Mouse (Mus musculus) liver, embryonic 14.5 days (tissue): Measurements from ENCODE around the gene Shc2. TPM values are rescaled to one million over a fixed set of nuclear protein-coding genes. Genes with fewer than 3 reads are reported as not detected.

Source experiments
- ATAC-seq: fragments of 200-750 bp; cut with Nextera tagmentation; 2 replicates; pipeline ENCODE4 v1.8.0; 2017; ENCODE audit warnings: moderate number of reproducible peaks, mild to moderate bottlenecking, moderate library complexity; ENCODE audit not compliant: insufficient read depth
- DNase-seq, 3 experiments: peaks; one replicate each; pipeline ENCODE4 v3.0.0-alpha.2; 2012 to 2013; ENCODE audit warnings: low read depth in 3 of 3, low spot score in 3 of 3
- H3K27ac ChIP-seq: fragments of 300-500 bp; sonication (generic); 2 replicates; pipeline ENCODE4 v1.5.1; 2014; ENCODE audit warnings: moderate library complexity, mild to moderate bottlenecking, control low read depth, inconsistent platforms
- H3K27me3 ChIP-seq: fragments of 300-500 bp; sonication (generic); 2 replicates; pipeline ENCODE4 v1.6.1; 2014; ENCODE audit warnings: mild to moderate bottlenecking, low read length, moderate library complexity; ENCODE audit not compliant: control insufficient read depth, insufficient read depth
- H3K36me3 ChIP-seq: fragments of 300-500 bp; sonication (generic); replicated peaks from 2 replicates; pipeline ENCODE4 v1.6.1; 2014; ENCODE audit warnings: low read depth; ENCODE audit not compliant: control insufficient read depth, insufficient read depth
- H3K4me1 ChIP-seq, 2 experiments: fragments of 200-500 bp in 1 of 2; fragments of 300-500 bp in 1 of 2; sonication (generic) in 1 of 2; replicated peaks; 2 replicates each; pipeline ENCODE4 v1.6.1; 2012 to 2014; ENCODE audit warnings: antibody characterized with exemption in 1 of 2, inconsistent platforms in 1 of 2, low read length in 1 of 2; ENCODE audit not compliant: control insufficient read depth in 2 of 2, insufficient read depth in 2 of 2
- H3K4me2 ChIP-seq: fragments of 300-500 bp; sonication (generic); 2 replicates; pipeline ENCODE4 v1.6.1; 2014; ENCODE audit warnings: low read depth, mild to moderate bottlenecking, control low read depth, moderate library complexity
- H3K4me3 ChIP-seq, 2 experiments: fragments of 200-500 bp in 1 of 2; fragments of 300-500 bp in 1 of 2; sonication (generic) in 1 of 2; 2 replicates each; pipeline ENCODE4 v1.5.1; 2012 to 2014; ENCODE audit warnings: low read depth in 2 of 2, low read length in 2 of 2, mild to moderate bottlenecking in 2 of 2, control low read depth in 1 of 2, inconsistent platforms in 1 of 2, moderate library complexity in 1 of 2; ENCODE audit not compliant: insufficient read depth in 1 of 2
- H3K9ac ChIP-seq: fragments of 300-500 bp; sonication (generic); replicated peaks from 2 replicates; pipeline ENCODE4 v1.6.1; 2014; ENCODE audit warnings: mild to moderate bottlenecking, control low read depth, moderate library complexity
- H3K9me3 ChIP-seq: fragments of 300-500 bp; sonication (generic); 2 replicates; pipeline ENCODE4 v1.6.1; 2016; ENCODE audit warnings: low read length, mixed read lengths; ENCODE audit not compliant: control insufficient read depth
- CTCF ChIP-seq: IDR thresholded peaks from 2 replicates; pipeline ENCODE4 v1.5.1; 2016; ENCODE audit warnings: antibody characterized with exemption, low read depth, control low read depth
- EP300 ChIP-seq: IDR thresholded peaks from 2 replicates; pipeline ENCODE4 v1.6.1; 2016; ENCODE audit warnings: antibody characterized with exemption, low read depth
- WGBS: fragments of 180-500 bp; shearing (Covaris S2); extraction: QIAGEN DNeasy Blood & Tissue Kit; methylation state at CpG from one replicate; pipeline ENCODE4 v1.1.7; 2014; ENCODE audit not compliant: insufficient replicate concordance; 5-methylcytosine and 5-hydroxymethylcytosine counted together
- polyA plus RNA-seq, 2 experiments: library from polyadenylated mRNA; depleted of rRNA in 1 of 2; stranded (reverse) in 1 of 2; unstranded in 1 of 2; fragments of >200 nt; fragmentation: Nextera tagmentation in 1 of 2; extraction: Ambion mirVana in 1 of 2; gene quantifications; 2 replicates each; pipeline versions ENCODE4 v1.2.1 to v1.2.3; 2012 to 2014

Shc2 gene
- polyA plus RNA-seq, 2 experiments: 0.05 to 0.17 TPM

DNA sequence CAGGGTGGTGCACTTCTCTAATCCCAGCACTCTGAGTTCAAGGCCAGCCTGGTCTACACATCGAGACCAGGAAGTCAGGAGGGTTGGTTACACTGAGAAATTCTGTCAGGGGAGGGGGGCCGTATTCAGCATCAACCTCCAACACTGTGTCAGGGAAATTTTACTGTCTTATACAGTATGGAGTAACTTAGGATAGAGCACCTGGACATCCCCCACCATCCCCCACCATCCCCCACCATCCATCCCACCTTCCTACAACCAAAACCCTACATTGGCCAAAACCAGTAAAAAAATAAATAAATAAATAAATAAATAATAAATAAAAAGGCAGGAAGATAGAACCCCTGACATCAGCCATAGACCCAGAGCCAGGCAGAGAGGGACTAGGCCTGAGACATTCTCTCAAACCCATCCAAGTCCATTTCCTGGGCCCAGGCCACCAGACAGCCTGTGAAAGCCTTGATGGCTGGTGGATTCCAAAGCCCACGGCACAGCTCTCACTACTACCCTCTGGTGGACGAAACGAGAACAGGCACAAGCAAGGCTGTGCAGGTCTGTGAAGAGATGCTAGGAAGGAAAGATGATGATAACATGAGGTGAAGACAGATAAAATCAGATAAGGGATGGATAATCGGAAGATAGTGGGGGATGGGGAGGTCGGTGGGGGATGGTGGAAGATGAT lies 11.5 kb upstream of the Shc2 start:
- no peak for ATAC-seq
- Histone ChIP-seq H3K4me3 (no peak overlapping the region), H3K4me1 (no peaks in the 10 kb centered on the region), H3K9me3 (no peaks in the 10 kb centered on the region), H3K9ac (no peak overlapping the region), H3K4me2 (no peak overlapping the region), H3K36me3 (no peaks in the 10 kb centered on the region), H3K27ac (no peak overlapping the region), H3K27me3 (no peaks in the 10 kb centered on the region)
- WGBS: 18% methylated on average over 7 of the region's 7 CpGs
- DNase-seq: peak; percentile 31 to 43 (median 36)
- TF ChIP-seq CTCF: peak; percentile 96
- TF ChIP-seq EP300: no peak

DNA sequence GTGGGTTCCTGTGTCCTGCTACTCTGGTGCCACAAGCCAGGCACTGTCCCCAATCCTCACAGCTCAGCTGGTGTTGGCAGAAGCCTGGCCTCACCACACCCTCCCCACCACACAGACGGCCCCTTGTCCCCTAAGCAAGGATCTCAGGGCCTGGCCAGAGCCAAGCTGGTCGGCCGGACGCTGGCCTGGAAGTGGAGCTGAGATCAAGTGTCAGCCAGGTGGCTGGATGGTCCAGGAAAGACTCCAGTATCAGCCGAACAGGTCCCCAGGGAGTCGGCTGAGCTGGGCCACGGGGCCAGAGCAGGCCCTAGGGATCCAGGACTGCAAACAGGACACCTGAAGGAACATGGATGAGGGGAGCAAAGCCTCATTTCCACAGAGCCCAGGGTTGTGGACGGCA lies 8.0 kb upstream of the Shc2 start, which contains the start of gene Odf3l2:
Odf3l2 (minus strand) TSS at position 28 of the 400 bp plus-strand sequence.
- no peak within 1 kb of the TSS for H3K27ac ChIP-seq
- 63% methylated on average over 8 of the region's 8 CpGs for WGBS
- ATAC-seq (no peak), DNase-seq (no peak)
- TF ChIP-seq CTCF (no peak), EP300 (no peak)
- no peaks in the 10 kb centered on the region for H3K9me3 ChIP-seq
- no peaks in the 10 kb centered on the region for H3K4me1 ChIP-seq
- no peaks in the 10 kb centered on the region for H3K36me3 ChIP-seq
- H3K4me2 ChIP-seq: no peak within 1 kb of the TSS
- H3K9ac ChIP-seq: no peak within 1 kb of the TSS
- H3K4me3 ChIP-seq: no peak within 1 kb of the TSS
- H3K27me3 ChIP-seq: no peaks in the 10 kb centered on the region

DNA sequence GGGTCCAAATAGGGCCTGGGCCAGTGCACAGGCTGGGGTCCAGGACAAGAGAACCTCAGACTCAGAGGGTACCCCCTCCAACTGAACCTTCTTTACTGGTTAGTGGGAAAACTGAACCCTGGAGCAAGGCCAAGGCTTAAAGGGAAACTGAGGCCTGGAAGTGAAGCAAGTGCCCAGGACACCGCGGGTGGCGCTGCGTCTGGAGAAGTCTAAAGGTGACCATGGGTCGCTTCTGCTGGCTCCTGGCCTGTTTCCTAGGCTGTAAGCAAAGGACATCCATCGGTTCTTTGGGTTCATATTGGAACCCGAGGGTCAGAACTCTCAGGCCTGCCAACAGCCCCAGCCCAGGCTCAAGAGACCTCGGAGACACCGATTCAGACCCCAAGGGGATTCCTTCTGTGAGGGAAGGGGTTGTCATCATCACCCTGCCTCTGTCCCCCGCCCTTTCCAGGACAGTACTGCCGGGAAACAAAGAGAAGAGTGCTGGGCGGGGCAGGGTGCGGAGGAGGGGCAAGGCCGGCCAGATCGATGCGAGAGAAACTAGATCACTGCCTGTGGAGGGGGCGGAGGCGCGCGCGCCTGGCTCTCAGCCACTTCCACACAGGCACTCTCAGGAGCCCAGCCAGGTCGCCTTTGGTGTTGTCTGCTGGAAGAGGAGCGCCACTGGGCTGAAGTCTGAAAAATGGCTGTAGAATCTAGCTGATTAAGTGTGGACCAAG lies 927 bp upstream of the Shc2 start:
- 7% methylated on average over 23 of the region's 23 CpGs for WGBS
- Histone ChIP-seq H3K27me3 (peaks cover 36% of the 10 kb centered on the region), H3K27ac (no peak overlapping the region), H3K4me3 (no peak overlapping the region), H3K9me3 (no peaks in the 10 kb centered on the region), H3K4me1 (no peaks in the 10 kb centered on the region), H3K9ac (no peak overlapping the region), H3K4me2 (no peak overlapping the region), H3K36me3 (no peaks in the 10 kb centered on the region)
- ATAC-seq (no peak), DNase-seq (no peak)
- TF ChIP-seq EP300 (no peak), CTCF (no peak)

GRCm38 (mm10) chr10:79636287-79636686 lies 1.4 kb downstream of the Shc2 start:
- no peaks in the 10 kb centered on the region for H3K4me1 ChIP-seq
- no peak overlapping the region for H3K4me2 ChIP-seq
- H3K27ac ChIP-seq: no peak overlapping the region
- H3K4me3 ChIP-seq: no peak overlapping the region
- WGBS: 69% methylated on average over 8 of the region's 8 CpGs
- ATAC-seq (no peak), DNase-seq (no peak)
- no peaks in the 10 kb centered on the region for H3K36me3 ChIP-seq
- H3K27me3 ChIP-seq: peaks cover 36% of the 10 kb centered on the region
- no peaks in the 10 kb centered on the region for H3K9me3 ChIP-seq
- no peak for TF ChIP-seq CTCF
- TF ChIP-seq EP300: no peak
- no peak overlapping the region for H3K9ac ChIP-seq

DNA sequence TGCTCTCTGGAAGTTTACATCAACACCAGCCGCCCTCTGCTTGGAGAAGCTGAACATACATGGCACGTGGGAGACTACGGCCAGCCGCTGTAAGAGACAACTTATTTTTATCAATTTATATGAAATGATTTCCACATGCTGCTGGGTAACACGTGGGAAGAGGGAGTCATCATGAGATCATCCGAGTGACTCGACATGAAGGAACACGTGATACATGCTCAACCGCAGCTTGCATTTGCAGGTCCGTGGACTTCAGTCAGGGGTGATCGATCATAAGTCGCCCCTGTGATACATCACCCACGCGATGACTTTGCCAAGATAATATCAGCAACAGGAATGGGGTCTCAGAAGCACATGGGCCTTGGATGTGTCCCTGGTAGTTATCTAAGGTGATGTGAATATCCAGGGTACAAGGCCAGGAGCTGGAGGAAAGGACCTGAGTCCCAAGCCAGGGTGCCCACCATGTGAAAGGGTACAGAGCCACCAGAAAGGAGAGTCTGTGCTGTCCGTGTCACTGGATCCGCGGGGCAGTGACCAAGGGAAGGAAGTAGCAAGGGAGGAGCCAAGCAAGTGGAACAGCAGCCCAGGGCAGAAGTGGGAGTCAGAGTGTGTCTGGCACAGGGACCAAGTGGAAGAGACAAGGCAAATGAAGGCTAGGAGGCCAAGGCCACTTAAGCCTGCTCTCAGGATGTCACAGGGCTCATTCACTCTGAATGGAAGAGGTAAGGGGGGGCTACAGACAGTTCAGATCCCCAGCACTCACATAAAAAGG lies 4.5 kb downstream of the Shc2 start:
- DNase-seq (no peak), ATAC-seq (no peak)
- H3K9me3 ChIP-seq: no peaks in the 10 kb centered on the region
- TF ChIP-seq CTCF (no peak), EP300 (no peak)
- H3K4me2 ChIP-seq: no peak overlapping the region
- no peaks in the 10 kb centered on the region for H3K4me1 ChIP-seq
- H3K9ac ChIP-seq: no peak overlapping the region
- WGBS: 61% methylated on average over 17 of the region's 17 CpGs
- no peak overlapping the region for H3K4me3 ChIP-seq
- H3K27me3 ChIP-seq: peaks cover 19% of the 10 kb centered on the region
- H3K27ac ChIP-seq: no peak overlapping the region
- no peaks in the 10 kb centered on the region for H3K36me3 ChIP-seq
